Mouse (Mus musculus) midbrain, embryonic 16.5 days (tissue): ENCODE data around the gene Plxna2. TPM values are rescaled to one million over a fixed set of nuclear protein-coding genes. Genes with fewer than 3 reads are reported as not detected.

Experiments
- ATAC-seq: fragments of 200-750 bp; cut with Nextera tagmentation; 2 replicates; pipeline ENCODE4 v1.8.0; 2017; ENCODE audit warnings: moderate TSS enrichment
- H3K27ac ChIP-seq: fragments of 300-500 bp; sonication (generic); 2 replicates; pipeline ENCODE4 v1.5.1; 2014; ENCODE audit warnings: mild to moderate bottlenecking, low read length, mixed read lengths
- H3K27me3 ChIP-seq: fragments of 300-500 bp; sonication (generic); 2 replicates; pipeline ENCODE4 v1.6.1; 2014; ENCODE audit warnings: low read depth, low read length, mixed read lengths; ENCODE audit not compliant: control insufficient read depth, insufficient read depth
- H3K36me3 ChIP-seq: fragments of 300-500 bp; sonication (generic); 2 replicates; pipeline ENCODE4 v1.6.1; 2014; ENCODE audit warnings: mild to moderate bottlenecking, low read length, moderate library complexity, mixed read lengths; ENCODE audit not compliant: control insufficient read depth, insufficient read depth
- H3K4me1 ChIP-seq: fragments of 300-500 bp; sonication (generic); 2 replicates; pipeline ENCODE4 v1.6.1; 2014; ENCODE audit warnings: mild to moderate bottlenecking, low read length, mixed read lengths; ENCODE audit not compliant: control insufficient read depth, insufficient read depth
- H3K4me2 ChIP-seq: fragments of 300-500 bp; sonication (generic); 2 replicates; pipeline ENCODE4 v1.6.1; 2014; ENCODE audit warnings: mild to moderate bottlenecking, low read length, mixed read lengths
- H3K4me3 ChIP-seq: fragments of 300-500 bp; sonication (generic); 2 replicates; pipeline ENCODE4 v1.5.1; 2014; ENCODE audit warnings: low read depth, mild to moderate bottlenecking, low read length, moderate library complexity, mixed read lengths
- H3K9ac ChIP-seq: fragments of 300-500 bp; sonication (generic); 2 replicates; pipeline ENCODE4 v1.6.1; 2014; ENCODE audit warnings: low read depth, low read length, mixed read lengths
- H3K9me3 ChIP-seq: fragments of 300-500 bp; sonication (generic); replicated peaks from 2 replicates; pipeline ENCODE4 v1.6.1; 2014; ENCODE audit warnings: mild to moderate bottlenecking, low read length, mixed read lengths; ENCODE audit not compliant: control insufficient read depth, poor library complexity, severe bottlenecking
- WGBS: fragments of 180-500 bp; shearing (Covaris S2); extraction: QIAGEN DNeasy Blood & Tissue Kit; methylation state at CpG from one replicate; pipeline ENCODE4 v1.1.7; 2014; 5-methylcytosine and 5-hydroxymethylcytosine counted together
- polyA plus RNA-seq: library from polyadenylated mRNA; unstranded; fragments of >200 nt; fragmentation: Nextera tagmentation; extraction: Ambion mirVana; gene quantifications from 2 replicates; pipeline ENCODE4 v1.2.1, GENCODE M21; 2015

Plxna2 gene
- polyA plus RNA-seq, 1 experiment from 2014 or later = 18.1 TPM

GRCm38 (mm10) chr1:194630498-194631056, 12.6 kb downstream of the Plxna2 start:
- Histone ChIP-seq H3K9me3 (no peaks in the 10 kb centered on the region), H3K4me3 (no peak overlapping the region), H3K27ac (no peak overlapping the region), H3K9ac (no peak overlapping the region), H3K36me3 (no peaks in the 10 kb centered on the region), H3K27me3 (no peaks in the 10 kb centered on the region), H3K4me1 (peaks cover 33% of the 10 kb centered on the region), H3K4me2 (no peak overlapping the region)
- ATAC-seq = no peak
- WGBS = 15% methylated on average over 1 of the region's 1 CpGs

DNA sequence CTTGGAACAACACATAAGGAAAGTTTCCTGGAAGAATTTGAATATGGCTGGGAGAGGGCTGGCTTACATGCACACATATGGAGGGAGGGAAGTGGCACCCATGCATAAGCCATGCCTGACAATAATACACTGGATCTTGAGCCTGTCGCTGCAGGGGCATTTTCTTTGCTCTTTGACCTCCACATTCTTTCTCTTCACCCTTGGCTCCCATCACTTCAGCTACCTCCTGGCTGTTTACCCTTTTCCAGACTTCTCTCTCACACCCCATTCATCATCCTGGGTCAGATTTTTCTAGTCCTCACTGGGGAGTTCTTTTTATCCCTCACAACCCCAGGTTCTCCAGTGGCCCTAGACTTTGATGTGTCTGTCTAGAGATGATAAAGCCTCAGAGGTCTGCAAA, 13.6 kb downstream of the Plxna2 start:
- H3K27me3 ChIP-seq = no peaks in the 10 kb centered on the region
- WGBS = 35% methylated on average over 1 of the region's 1 CpGs
- peaks cover 25% of the 10 kb centered on the region; the same call in 1 of the 2 replicates for H3K4me1 ChIP-seq
- H3K9me3 ChIP-seq = no peaks in the 10 kb centered on the region
- H3K36me3 ChIP-seq = no peaks in the 10 kb centered on the region
- no peak for ATAC-seq
- no peak overlapping the region for H3K27ac ChIP-seq
- no peak overlapping the region for H3K4me3 ChIP-seq
- no peak overlapping the region for H3K4me2 ChIP-seq
- H3K9ac ChIP-seq = no peak overlapping the region

DNA sequence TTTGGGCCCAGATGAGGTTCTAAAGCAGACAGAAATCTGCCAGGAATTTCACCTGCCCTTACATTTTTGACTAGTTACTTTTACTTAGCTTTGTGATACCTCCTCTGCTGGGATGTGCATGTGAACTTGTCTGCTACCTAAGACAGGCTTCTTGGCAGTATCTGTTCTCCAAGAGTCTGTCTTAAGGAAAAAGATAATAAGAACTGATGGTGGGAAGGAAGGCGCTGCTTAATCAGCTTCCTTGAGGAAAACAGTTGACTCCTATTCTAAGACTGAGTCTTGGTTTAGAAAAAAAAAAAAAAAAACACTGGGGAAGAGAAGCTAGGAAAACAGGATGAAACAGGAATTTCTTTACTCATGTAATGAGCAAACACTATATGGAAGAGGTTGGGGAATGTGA, 14.0 kb downstream of the Plxna2 start:
- H3K9me3 ChIP-seq = no peaks in the 10 kb centered on the region
- H3K4me1 ChIP-seq = peaks cover 25% of the 10 kb centered on the region
- H3K9ac ChIP-seq = no peak overlapping the region
- H3K27ac ChIP-seq = no peak overlapping the region
- H3K4me3 ChIP-seq = no peak overlapping the region
- no peaks in the 10 kb centered on the region for H3K27me3 ChIP-seq
- no peaks in the 10 kb centered on the region for H3K36me3 ChIP-seq
- ATAC-seq = no peak
- H3K4me2 ChIP-seq = no peak overlapping the region
- WGBS = 94% methylated on average over 1 of the region's 1 CpGs

DNA sequence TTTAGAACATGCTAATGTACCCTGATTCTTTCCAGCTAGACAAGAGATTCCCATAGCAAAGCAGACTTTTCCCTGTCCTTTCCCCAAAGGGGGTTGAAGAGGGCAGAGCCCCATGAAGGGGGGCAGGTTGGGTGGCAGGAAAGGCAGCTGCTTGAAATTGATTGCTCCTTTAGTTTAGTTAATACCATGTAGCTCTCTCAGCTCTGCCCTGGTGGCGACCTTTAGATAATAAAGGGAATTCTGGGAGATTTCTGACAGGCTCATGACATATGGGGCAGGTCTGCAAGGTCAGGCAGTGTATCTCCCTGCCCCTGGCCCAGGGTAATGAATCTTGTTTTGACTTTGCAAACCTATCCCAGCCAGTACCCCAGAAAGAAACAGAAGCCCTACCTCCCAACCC, 17.4 kb downstream of the Plxna2 start:
- H3K27ac ChIP-seq = no peak overlapping the region
- 50% methylated on average over 1 of the region's 1 CpGs for WGBS

DNA sequence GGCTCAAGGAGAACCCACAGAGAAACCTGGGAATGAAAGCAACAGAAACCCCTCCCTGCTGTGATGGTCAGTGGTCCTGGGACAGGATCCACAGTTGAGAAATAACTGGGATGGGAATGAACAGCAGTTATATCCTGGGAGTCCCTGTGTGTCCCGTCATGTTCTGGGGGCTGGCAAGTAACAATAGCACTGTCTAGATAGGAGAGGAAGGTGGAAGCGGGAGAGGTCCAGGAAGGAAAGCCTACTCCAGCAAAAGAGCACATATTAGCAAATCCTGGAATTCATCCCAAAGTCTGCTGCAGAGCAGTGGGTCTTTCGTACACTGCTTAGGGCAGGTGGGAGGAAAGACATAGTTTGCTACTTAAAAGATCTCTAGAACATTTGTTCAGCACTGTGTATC, 17.9 kb downstream of the Plxna2 start:
- no peak for ATAC-seq
- Histone ChIP-seq H3K27ac (no peak overlapping the region), H3K9ac (no peak overlapping the region), H3K4me3 (no peak overlapping the region), H3K36me3 (no peaks in the 10 kb centered on the region), H3K9me3 (no peaks in the 10 kb centered on the region), H3K4me2 (no peak overlapping the region), H3K27me3 (no peaks in the 10 kb centered on the region), H3K4me1 (peaks cover 10% of the 10 kb centered on the region)
- WGBS = 74% methylated on average over 3 of the region's 3 CpGs

More for the DNA sequence above, 17.4 kb downstream of the Plxna2 start:
- no peak for ATAC-seq
- Histone ChIP-seq H3K4me2 (no peak overlapping the region), H3K9ac (no peak overlapping the region), H3K27me3 (no peaks in the 10 kb centered on the region), H3K36me3 (no peaks in the 10 kb centered on the region), H3K9me3 (no peaks in the 10 kb centered on the region), H3K4me3 (no peak overlapping the region), H3K4me1 (peaks cover 15% of the 10 kb centered on the region)

- Histone ChIP-seq H3K9ac (no peak overlapping the region), H3K4me3 (no peak overlapping the region), H3K4me2 (no peak overlapping the region), H3K9me3 (no peaks in the 10 kb centered on the region), H3K27ac (no peak overlapping the region), H3K4me1 (peaks cover 13% of the 10 kb centered on the region), H3K27me3 (no peaks in the 10 kb centered on the region), H3K36me3 (no peaks in the 10 kb centered on the region)
- ATAC-seq = peak; percentile 54; the same call in 1 of the 2 replicates
- WGBS = 8% methylated on average over 5 of the region's 5 CpGs
Observed at GRCm38 (mm10) chr1:194637391-194638304, 19.6 kb downstream of the Plxna2 start.

- Histone ChIP-seq H3K4me3 (no peak overlapping the region), H3K9ac (no peak overlapping the region), H3K9me3 (no peaks in the 10 kb centered on the region), H3K36me3 (peaks cover 8% of the 10 kb centered on the region), H3K4me2 (no peak overlapping the region), H3K27me3 (no peaks in the 10 kb centered on the region), H3K4me1 (peaks cover 13% of the 10 kb centered on the region), H3K27ac (no peak overlapping the region)
- WGBS = 70% methylated on average over 5 of the region's 5 CpGs
- no peak for ATAC-seq
Observed at GRCm38 (mm10) chr1:194641601-194642301, 23.7 kb downstream of the Plxna2 start.

GRCm38 (mm10) chr1:194642302-194642787, 24.3 kb downstream of the Plxna2 start:
- Histone ChIP-seq H3K9me3 (no peaks in the 10 kb centered on the region), H3K4me2 (no peak overlapping the region), H3K4me3 (no peak overlapping the region), H3K4me1 (peaks cover 10% of the 10 kb centered on the region), H3K9ac (no peak overlapping the region), H3K27me3 (no peaks in the 10 kb centered on the region), H3K27ac (no peak overlapping the region), H3K36me3 (peaks cover 8% of the 10 kb centered on the region)
- ATAC-seq = no peak
- 83% methylated on average over 1 of the region's 1 CpGs for WGBS
